Mouse (Mus musculus) lung, postnatal 0 days (tissue): ENCODE measurements around the gene Gm21954. TPM values are rescaled to one million over a fixed set of nuclear protein-coding genes. Genes with fewer than 3 reads are reported as not detected.

ENCODE experiments used
- ATAC-seq: fragments of 200-750 bp; cut with Nextera tagmentation; 2 replicates; pipeline ENCODE4 v1.8.0; 2017; ENCODE audit warnings: moderate library complexity
- DNase-seq: peaks from one replicate; pipeline ENCODE4 v3.0.0-alpha.2; 2016; ENCODE audit warnings: low spot score
- H3K27ac ChIP-seq: fragments of 300-500 bp; sonication (generic); 2 replicates; pipeline ENCODE4 v1.5.1; 2014; ENCODE audit warnings: antibody characterized with exemption, mild to moderate bottlenecking, low read length, mixed read lengths
- H3K27me3 ChIP-seq: fragments of 300-500 bp; sonication (generic); replicated peaks from 2 replicates; pipeline ENCODE4 v1.6.1; 2014; ENCODE audit warnings: low read length, mixed read lengths; ENCODE audit not compliant: insufficient read depth
- H3K36me3 ChIP-seq: fragments of 300-500 bp; sonication (generic); 2 replicates; pipeline ENCODE4 v1.6.1; 2014; ENCODE audit warnings: low read length, mixed read lengths; ENCODE audit not compliant: insufficient read depth
- H3K4me1 ChIP-seq: fragments of 300-500 bp; sonication (generic); 2 replicates; pipeline ENCODE4 v1.6.1; 2014; ENCODE audit warnings: antibody characterized with exemption, low read depth, low read length, mixed read lengths; ENCODE audit not compliant: insufficient read depth
- H3K4me2 ChIP-seq: fragments of 300-500 bp; sonication (generic); replicated peaks from 2 replicates; pipeline ENCODE4 v1.6.1; 2014; ENCODE audit warnings: low read depth, mild to moderate bottlenecking, low read length, moderate library complexity, mixed read lengths
- H3K4me3 ChIP-seq: fragments of 300-500 bp; sonication (generic); 2 replicates; pipeline ENCODE4 v1.5.1; 2014; ENCODE audit warnings: low read depth, low read length
- H3K9ac ChIP-seq: fragments of 300-500 bp; sonication (generic); replicated peaks from 2 replicates; pipeline ENCODE4 v1.6.1; 2014; ENCODE audit warnings: low read depth, mild to moderate bottlenecking
- H3K9me3 ChIP-seq: fragments of 300-500 bp; sonication (generic); 2 replicates; pipeline ENCODE4 v1.6.1; 2016; ENCODE audit warnings: low read length, mixed read lengths
- CTCF ChIP-seq: IDR thresholded peaks from 2 replicates; pipeline ENCODE4 v1.5.1; 2016; ENCODE audit warnings: antibody characterized with exemption, mild to moderate bottlenecking
- EP300 ChIP-seq: IDR thresholded peaks from 2 replicates; pipeline ENCODE4 v1.6.1; 2016; ENCODE audit warnings: antibody characterized with exemption, mild to moderate bottlenecking, control low read depth
- WGBS: fragments of 180-500 bp; shearing (Covaris S2); extraction: QIAGEN DNeasy Blood & Tissue Kit; methylation state at CpG from one replicate; pipeline ENCODE4 v1.1.7; 2014; 5-methylcytosine and 5-hydroxymethylcytosine counted together
- polyA plus RNA-seq: library from polyadenylated mRNA; unstranded; fragments of >200 nt; fragmentation: Nextera tagmentation; extraction: Ambion mirVana; gene quantifications from 2 replicates; pipeline ENCODE4 v1.2.1, GENCODE M21; 2015

Gene Gm21954
- polyA plus RNA-seq, 1 experiment from 2014 or later, result not detected

DNA sequence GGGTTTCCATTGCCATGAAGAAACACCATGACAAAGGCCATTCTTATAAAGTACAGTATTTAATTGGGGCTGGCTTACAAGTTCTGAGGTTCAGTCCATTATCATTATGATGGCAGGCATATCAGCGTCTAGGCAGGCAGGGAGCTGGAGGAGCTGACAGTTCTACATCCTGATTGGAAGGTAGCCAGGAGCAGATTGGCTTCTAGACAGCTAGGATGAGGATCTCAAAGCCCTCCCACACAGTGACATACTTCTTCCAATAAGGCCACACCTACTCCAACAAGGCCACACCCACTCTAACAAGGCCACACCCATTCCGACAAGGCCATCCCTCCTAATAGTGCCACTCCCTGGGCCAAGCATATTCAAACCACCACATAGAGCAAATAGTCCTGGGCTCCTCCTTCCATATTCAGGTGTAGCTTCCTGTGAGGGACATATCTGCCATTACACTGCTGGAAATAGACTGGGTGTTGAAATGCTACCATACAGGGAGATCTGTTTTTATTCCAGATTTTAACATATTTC lies 41.9 kb downstream of the Gm21954 start:
- DNase-seq (no peak), ATAC-seq (no peak)
- H3K27me3 ChIP-seq, result no peaks in the 10 kb centered on the region
- H3K27ac ChIP-seq, result no peak overlapping the region
- no peak overlapping the region for H3K9ac ChIP-seq
- H3K4me3 ChIP-seq, result no peak overlapping the region
- H3K36me3 ChIP-seq, result no peaks in the 10 kb centered on the region
- no peaks in the 10 kb centered on the region for H3K4me1 ChIP-seq
- H3K9me3 ChIP-seq, result no peaks in the 10 kb centered on the region
- no peak for TF ChIP-seq CTCF
- no peak for TF ChIP-seq EP300
- 79% methylated on average over 2 of the region's 2 CpGs for WGBS
- H3K4me2 ChIP-seq, result no peak overlapping the region

- WGBS, result 36% methylated on average over 11 of the region's 11 CpGs
- Histone ChIP-seq H3K9ac (no peak overlapping the region), H3K4me3 (no peak overlapping the region), H3K27me3 (no peaks in the 10 kb centered on the region), H3K27ac (no peak overlapping the region), H3K4me1 (no peaks in the 10 kb centered on the region), H3K9me3 (no peaks in the 10 kb centered on the region), H3K4me2 (no peak overlapping the region), H3K36me3 (no peaks in the 10 kb centered on the region)
- no peak for ATAC-seq
- no peak for DNase-seq
- TF ChIP-seq CTCF, result no peak
These were observed 48.2 kb downstream of the Gm21954 start for GRCm38 (mm10) chr3:55423640-55424397.

GRCm38 (mm10) chr3:55420436-55421083 lies 51.5 kb downstream of the Gm21954 start:
- H3K4me2 ChIP-seq, result no peak overlapping the region
- ATAC-seq (no peak), DNase-seq (no peak)
- H3K9me3 ChIP-seq, result no peaks in the 10 kb centered on the region
- no peak overlapping the region for H3K27ac ChIP-seq
- H3K4me3 ChIP-seq, result no peak overlapping the region
- no peak overlapping the region for H3K9ac ChIP-seq
- TF ChIP-seq EP300 (no peak), CTCF (no peak)
- whole genome bisulfite sequencing, result 48% methylated on average over 8 of the region's 8 CpGs
- no peaks in the 10 kb centered on the region for H3K36me3 ChIP-seq
- H3K27me3 ChIP-seq, result no peaks in the 10 kb centered on the region
- no peaks in the 10 kb centered on the region for H3K4me1 ChIP-seq

DNA sequence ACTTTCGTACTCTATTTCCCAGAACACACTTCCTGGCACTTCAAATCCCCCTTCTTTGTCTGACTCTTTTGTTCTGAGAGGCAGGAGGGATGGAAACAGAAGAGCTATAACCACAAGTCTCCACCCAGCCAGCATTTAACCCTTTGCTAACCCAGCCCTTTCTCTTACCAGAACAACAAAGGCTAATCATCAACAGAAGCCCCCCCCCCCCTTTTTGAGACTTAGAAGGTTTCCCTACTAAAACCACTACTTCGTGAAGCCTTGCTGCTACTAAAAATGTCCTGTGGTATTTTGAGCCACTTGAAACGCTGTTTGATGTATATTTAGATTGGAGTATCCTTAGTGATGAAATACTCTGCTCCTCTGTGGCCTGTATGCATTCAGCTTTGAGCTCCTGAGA lies 52.7 kb downstream of the Gm21954 start:
- Histone ChIP-seq H3K36me3 (no peaks in the 10 kb centered on the region), H3K27ac (no peak overlapping the region), H3K27me3 (no peaks in the 10 kb centered on the region), H3K9me3 (no peaks in the 10 kb centered on the region), H3K4me2 (no peak overlapping the region), H3K4me1 (no peaks in the 10 kb centered on the region), H3K4me3 (no peak overlapping the region), H3K9ac (no peak overlapping the region)
- WGBS, result 17% methylated on average over 3 of the region's 3 CpGs
- ATAC-seq (no peak), DNase-seq (no peak)
- no peak for TF ChIP-seq EP300
- no peak for TF ChIP-seq CTCF

DNA sequence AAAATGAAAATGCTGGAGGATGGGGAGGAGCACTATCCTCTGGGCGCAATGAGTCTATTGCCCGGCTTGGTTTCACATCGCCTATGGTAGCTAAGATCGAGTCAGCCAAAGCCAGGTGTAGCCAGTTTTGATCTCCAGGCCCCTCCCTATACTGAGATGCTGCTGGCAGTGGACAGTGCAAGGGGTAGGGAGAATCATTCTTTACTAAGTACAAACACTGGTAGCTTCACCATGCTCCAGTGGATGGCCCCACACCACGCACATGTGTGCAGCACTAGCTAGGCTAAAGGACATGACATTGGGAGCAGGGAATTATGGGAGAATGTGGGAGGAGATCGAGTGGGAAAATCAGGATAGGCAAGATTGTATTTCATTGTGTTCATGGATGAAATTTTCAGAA lies 53.2 kb downstream of the Gm21954 start:
- no peak overlapping the region for H3K4me3 ChIP-seq
- DNase-seq (no peak), ATAC-seq (no peak)
- H3K9me3 ChIP-seq, result no peaks in the 10 kb centered on the region
- 76% methylated on average over 6 of the region's 6 CpGs for WGBS
- TF ChIP-seq EP300 (no peak), CTCF (no peak)
- no peaks in the 10 kb centered on the region for H3K4me1 ChIP-seq
- H3K4me2 ChIP-seq, result no peak overlapping the region
- no peak overlapping the region for H3K27ac ChIP-seq
- no peaks in the 10 kb centered on the region for H3K27me3 ChIP-seq
- H3K9ac ChIP-seq, result no peak overlapping the region
- H3K36me3 ChIP-seq, result no peaks in the 10 kb centered on the region

DNA sequence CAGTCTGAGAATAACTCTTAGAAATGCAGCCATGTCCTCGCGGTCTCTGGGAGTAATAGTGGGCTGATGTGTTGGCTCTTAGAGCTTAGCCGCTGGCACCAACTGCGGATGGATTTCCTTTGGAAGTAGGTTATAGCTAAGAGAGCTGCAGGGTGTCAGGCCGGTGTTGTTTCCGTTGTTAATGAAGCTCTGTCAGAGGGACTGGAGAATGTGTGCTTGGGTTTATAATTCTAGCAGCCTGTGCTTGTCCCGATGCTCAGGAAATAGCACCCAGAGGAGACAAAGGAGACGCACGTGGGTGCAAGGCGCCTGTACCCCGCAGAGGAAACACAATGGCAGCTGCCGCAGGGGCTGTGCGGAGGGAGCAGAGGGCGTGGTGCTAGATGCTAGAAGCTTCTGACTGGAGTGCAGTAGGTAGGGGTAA lies 56.5 kb downstream of the Gm21954 start:
- H3K9ac ChIP-seq, result no peak overlapping the region
- no peak for DNase-seq
- no peak overlapping the region for H3K27ac ChIP-seq
- no peak for ATAC-seq
- no peaks in the 10 kb centered on the region for H3K27me3 ChIP-seq
- 30% methylated on average over 14 of the region's 14 CpGs for WGBS
- no peak overlapping the region; the same call in 1 of the 2 replicates for H3K4me2 ChIP-seq
- H3K9me3 ChIP-seq, result no peaks in the 10 kb centered on the region
- H3K4me3 ChIP-seq, result no peak overlapping the region
- H3K36me3 ChIP-seq, result no peaks in the 10 kb centered on the region
- TF ChIP-seq EP300, result no peak
- no peak for TF ChIP-seq CTCF
- H3K4me1 ChIP-seq, result no peaks in the 10 kb centered on the region

Other genes starting within 250 kb of the Gm21954 start
- gene Dclk1, start 229.8 kb downstream of the Gm21954 start, polyA plus RNA-seq, result 3.1 and 4.0 TPM in 2 replicates